Mouse (Mus musculus): Measurements from ENCODE around the gene Opalin. TPM values are rescaled to one million over a fixed set of nuclear protein-coding genes. Genes with fewer than 3 reads are reported as not detected.

Gene Opalin
- polyA plus RNA-seq, 1 experiment from 2014 or later = not detected

DNA sequence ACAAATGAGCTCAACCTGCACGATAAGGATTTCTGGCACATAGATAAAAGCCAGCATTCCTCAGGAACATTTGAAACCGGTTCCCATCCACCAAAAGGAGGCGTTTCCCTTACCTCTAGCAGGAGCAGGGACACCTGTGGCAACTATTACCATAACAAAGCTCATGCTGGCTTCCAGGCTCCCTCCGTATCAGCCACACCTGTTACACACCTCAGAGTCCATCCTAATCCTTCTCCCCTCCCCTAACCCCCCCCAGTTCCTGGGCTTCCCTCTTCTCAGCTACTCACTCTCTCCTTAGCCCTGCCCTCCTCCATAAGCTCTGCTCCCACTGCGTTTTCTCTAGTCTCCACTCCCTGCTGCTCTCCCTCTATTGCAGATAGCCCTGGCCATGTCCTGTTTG lies 63.3 kb downstream of the Opalin start:
- Histone ChIP-seq H3K9ac (no peak overlapping the region), H3K4me1 (peaks cover 8% of the 10 kb centered on the region), H3K27ac (0 out of 2 replicates have a peak overlapping the region, but pooled peaks have one; percentile 18), H3K4me2 (no peak overlapping the region), H3K27me3 (peaks cover 9% of the 10 kb centered on the region), H3K36me3 (no peaks in the 10 kb centered on the region), H3K4me3 (replicated peaks) (no peak overlapping the region), H3K9me3 (replicated peaks) (no peaks in the 10 kb centered on the region)
- WGBS = 10% methylated on average over 5 of the region's 5 CpGs
- 0 out of 2 replicates have a peak, but pooled peaks have one; percentile 22 for ATAC-seq (replicated peaks; ENCODE audit: low FRiP score)

Other genes starting within 250 kb of the Opalin start
- gene Ccnj, start 245.8 kb downstream of the Opalin start, polyA plus RNA-seq (2015; fragmentation: Nextera tagmentation; extraction: Ambion mirVana) = 15.5 and 16.3 TPM in 2 replicates
- gene Zfp518a, start 182.4 kb downstream of the Opalin start, polyA plus RNA-seq (2015; fragmentation: Nextera tagmentation; extraction: Ambion mirVana) = 11.6 and 12.4 TPM in 2 replicates
- 12.6 and 15.6 TPM in 2 replicates for gene Blnk, start 82.6 kb downstream of the Opalin start, polyA plus RNA-seq (2015; fragmentation: Nextera tagmentation; extraction: Ambion mirVana)
- 0.27 TPM in 1 of 2 replicates, not detected in the other for gene Dntt, start 47.8 kb downstream of the Opalin start, polyA plus RNA-seq (2015; fragmentation: Nextera tagmentation; extraction: Ambion mirVana)
- gene Tll2, start 129.7 kb upstream of the Opalin start, polyA plus RNA-seq (2015; fragmentation: Nextera tagmentation; extraction: Ambion mirVana) = 0.03 and 0.10 TPM in 2 replicates
- gene Tm9sf3, start 186.9 kb upstream of the Opalin start, polyA plus RNA-seq (2015; fragmentation: Nextera tagmentation; extraction: Ambion mirVana) = 137 and 149 TPM in 2 replicates